Mouse (Mus musculus) hindbrain, embryonic 11.5 days (tissue): ENCODE results near the gene Ush2a. TPM values are rescaled to one million over a fixed set of nuclear protein-coding genes. Genes with fewer than 3 reads are reported as not detected.

Experiments used
- ATAC-seq: fragments of 200-750 bp; cut with Nextera tagmentation; 2 replicates; pipeline ENCODE4 v1.8.0; 2017; ENCODE audit warnings: mild to moderate bottlenecking, moderate TSS enrichment, moderate library complexity; ENCODE audit not compliant: low FRiP score
- DNase-seq: peaks from one replicate; pipeline ENCODE4 v3.0.0-alpha.2; 2015; ENCODE audit warnings: low spot score
- H3K27ac ChIP-seq: fragments of 300-500 bp; sonication (generic); 2 replicates; pipeline ENCODE4 v1.5.1; 2014; ENCODE audit warnings: mild to moderate bottlenecking, low read depth, low read length
- H3K27me3 ChIP-seq: fragments of 300-500 bp; sonication (generic); 2 replicates; pipeline ENCODE4 v1.6.1; 2014; ENCODE audit warnings: mild to moderate bottlenecking, low read length, moderate library complexity, mixed read lengths; ENCODE audit not compliant: control insufficient read depth, insufficient read depth
- H3K36me3 ChIP-seq: fragments of 300-500 bp; sonication (generic); 2 replicates; pipeline ENCODE4 v1.6.1; 2014; ENCODE audit warnings: mild to moderate bottlenecking, low read length, moderate library complexity, mixed read lengths; ENCODE audit not compliant: control insufficient read depth, insufficient read depth
- H3K4me1 ChIP-seq: fragments of 300-500 bp; sonication (generic); replicated peaks from 2 replicates; pipeline ENCODE4 v1.6.1; 2014; ENCODE audit warnings: low read length, mixed read lengths; ENCODE audit not compliant: control insufficient read depth, insufficient read depth
- H3K4me2 ChIP-seq: fragments of 300-500 bp; sonication (generic); replicated peaks from 2 replicates; pipeline ENCODE4 v1.6.1; 2014; ENCODE audit warnings: mild to moderate bottlenecking, low read depth, low read length
- H3K4me3 ChIP-seq: fragments of 300-500 bp; sonication (generic); 2 replicates; pipeline ENCODE4 v1.5.1; 2014; ENCODE audit warnings: low read depth, low read length
- H3K9ac ChIP-seq: fragments of 300-500 bp; sonication (generic); 2 replicates; pipeline ENCODE4 v1.6.1; 2014; ENCODE audit warnings: low read depth, low read length
- H3K9me3 ChIP-seq: fragments of 300-500 bp; sonication (generic); 2 replicates; pipeline ENCODE4 v1.6.1; 2016; ENCODE audit warnings: low read length; ENCODE audit not compliant: control insufficient read depth
- WGBS: fragments of 180-500 bp; shearing (Covaris S2); extraction: QIAGEN DNeasy Blood & Tissue Kit; methylation state at CpG from one replicate; pipeline ENCODE4 v1.1.7; 2014; 5-methylcytosine and 5-hydroxymethylcytosine counted together
- polyA plus RNA-seq: library from polyadenylated mRNA; unstranded; fragments of >200 nt; fragmentation: Nextera tagmentation; extraction: Ambion mirVana; gene quantifications from 2 replicates; pipeline ENCODE4 v1.2.1, GENCODE M21; 2014

Ush2a gene
- polyA plus RNA-seq, 1 experiment from 2014 or later, result 0.26 TPM

- Histone ChIP-seq H3K27ac (no peak overlapping the region), H3K9me3 (no peaks in the 10 kb centered on the region), H3K4me3 (no peak overlapping the region), H3K27me3 (no peaks in the 10 kb centered on the region), H3K4me1 (no peaks in the 10 kb centered on the region), H3K36me3 (no peaks in the 10 kb centered on the region), H3K9ac (no peak overlapping the region), H3K4me2 (no peak overlapping the region)
- WGBS, result 94% methylated on average over 2 of the region's 2 CpGs
- ATAC-seq, result no peak
- DNase-seq, result no peak
Observed at GRCm38 (mm10) chr1:188824195-188824594, 562.4 kb downstream of the Ush2a start.

- no peaks in the 10 kb centered on the region for H3K36me3 ChIP-seq
- DNase-seq (no peak), ATAC-seq (no peak)
- 81% methylated on average over 8 of the region's 8 CpGs for WGBS
- H3K4me2 ChIP-seq, result no peak overlapping the region
- H3K9me3 ChIP-seq, result no peaks in the 10 kb centered on the region
- no peak overlapping the region for H3K9ac ChIP-seq
- no peaks in the 10 kb centered on the region for H3K4me1 ChIP-seq
- no peak overlapping the region for H3K27ac ChIP-seq
- H3K27me3 ChIP-seq, result no peaks in the 10 kb centered on the region
- no peak overlapping the region for H3K4me3 ChIP-seq
Observed at GRCm38 (mm10) chr1:188824878-188825532, 563.2 kb downstream of the Ush2a start.

GRCm38 (mm10) chr1:188830527-188831407 is 568.9 kb downstream of the Ush2a start:
- Histone ChIP-seq H3K4me2 (no peak overlapping the region), H3K9ac (no peak overlapping the region), H3K4me3 (no peak overlapping the region), H3K4me1 (no peaks in the 10 kb centered on the region), H3K27ac (no peak overlapping the region), H3K27me3 (no peaks in the 10 kb centered on the region; the same call in 1 of the 2 replicates), H3K36me3 (no peaks in the 10 kb centered on the region), H3K9me3 (no peaks in the 10 kb centered on the region)
- no peak for DNase-seq
- WGBS, result 64% methylated on average over 11 of the region's 11 CpGs
- no peak for ATAC-seq

GRCm38 (mm10) chr1:188833906-188834305 is 572.1 kb downstream of the Ush2a start:
- 6% methylated on average over 9 of the region's 9 CpGs for WGBS
- peak; percentile 28 for DNase-seq
- H3K9ac ChIP-seq, result no peak overlapping the region

GRCm38 (mm10) chr1:188834770-188835169 is 572.9 kb downstream of the Ush2a start:
- Histone ChIP-seq H3K4me1 (no peaks in the 10 kb centered on the region), H3K9me3 (no peaks in the 10 kb centered on the region), H3K9ac (no peak overlapping the region), H3K4me2 (no peak overlapping the region), H3K4me3 (no peak overlapping the region), H3K27ac (no peak overlapping the region), H3K27me3 (no peaks in the 10 kb centered on the region; the same call in 1 of the 2 replicates), H3K36me3 (no peaks in the 10 kb centered on the region)
- WGBS, result 73% methylated on average over 3 of the region's 3 CpGs
- no peak for DNase-seq
- no peak for ATAC-seq

More at GRCm38 (mm10) chr1:188833906-188834305, 572.1 kb downstream of the Ush2a start:
- Histone ChIP-seq H3K4me3 (no peak overlapping the region), H3K4me1 (no peaks in the 10 kb centered on the region), H3K27me3 (no peaks in the 10 kb centered on the region; the same call in 1 of the 2 replicates), H3K4me2 (no peak overlapping the region), H3K9me3 (no peaks in the 10 kb centered on the region), H3K36me3 (no peaks in the 10 kb centered on the region), H3K27ac (no peak overlapping the region)
- 0 out of 2 replicates have a peak, but pooled peaks have one; percentile 33 for ATAC-seq

GRCm38 (mm10) chr1:188837613-188838295 is 575.9 kb downstream of the Ush2a start:
- ATAC-seq, result no peak
- no peak overlapping the region for H3K9ac ChIP-seq

GRCm38 (mm10) chr1:188847242-188847641 is 585.4 kb downstream of the Ush2a start:
- Histone ChIP-seq H3K9me3 (no peaks in the 10 kb centered on the region), H3K4me1 (no peaks in the 10 kb centered on the region), H3K27ac (no peak overlapping the region), H3K36me3 (no peaks in the 10 kb centered on the region), H3K9ac (no peak overlapping the region), H3K4me2 (no peak overlapping the region), H3K27me3 (no peaks in the 10 kb centered on the region), H3K4me3 (no peak overlapping the region)
- ATAC-seq (no peak), DNase-seq (no peak)
- 96% methylated on average over 6 of the region's 6 CpGs for WGBS

More at GRCm38 (mm10) chr1:188837613-188838295, 575.9 kb downstream of the Ush2a start:
- no peaks in the 10 kb centered on the region for H3K36me3 ChIP-seq
- DNase-seq, result no peak
- no peak overlapping the region for H3K4me2 ChIP-seq
- no peaks in the 10 kb centered on the region for H3K4me1 ChIP-seq
- 91% methylated on average over 5 of the region's 5 CpGs for WGBS
- no peak overlapping the region for H3K27ac ChIP-seq
- H3K4me3 ChIP-seq, result no peak overlapping the region
- no peaks in the 10 kb centered on the region for H3K9me3 ChIP-seq
- no peaks in the 10 kb centered on the region; the same call in 1 of the 2 replicates for H3K27me3 ChIP-seq

GRCm38 (mm10) chr1:188852776-188853175 is 591.0 kb downstream of the Ush2a start:
- H3K4me3 ChIP-seq, result no peak overlapping the region
- DNase-seq, result no peak
- no peaks in the 10 kb centered on the region for H3K9me3 ChIP-seq
- H3K4me2 ChIP-seq, result no peak overlapping the region
- H3K4me1 ChIP-seq, result no peaks in the 10 kb centered on the region
- H3K27ac ChIP-seq, result no peak overlapping the region
- H3K9ac ChIP-seq, result no peak overlapping the region
- no peaks in the 10 kb centered on the region for H3K27me3 ChIP-seq
- WGBS, result 75% methylated on average over 5 of the region's 5 CpGs
- no peaks in the 10 kb centered on the region for H3K36me3 ChIP-seq
- ATAC-seq, result no peak
